Mouse (Mus musculus): ENCODE measurements around the gene Pcnx2. TPM values are rescaled to one million over a fixed set of nuclear protein-coding genes. Genes with fewer than 3 reads are reported as not detected.
A peak's percentile ranks its signal among the peaks of the same experiment; 100 is the strongest.

Pcnx2 gene
- polyA plus RNA-seq, 1 experiment from 2014 or later: 0.38 TPM

DNA sequence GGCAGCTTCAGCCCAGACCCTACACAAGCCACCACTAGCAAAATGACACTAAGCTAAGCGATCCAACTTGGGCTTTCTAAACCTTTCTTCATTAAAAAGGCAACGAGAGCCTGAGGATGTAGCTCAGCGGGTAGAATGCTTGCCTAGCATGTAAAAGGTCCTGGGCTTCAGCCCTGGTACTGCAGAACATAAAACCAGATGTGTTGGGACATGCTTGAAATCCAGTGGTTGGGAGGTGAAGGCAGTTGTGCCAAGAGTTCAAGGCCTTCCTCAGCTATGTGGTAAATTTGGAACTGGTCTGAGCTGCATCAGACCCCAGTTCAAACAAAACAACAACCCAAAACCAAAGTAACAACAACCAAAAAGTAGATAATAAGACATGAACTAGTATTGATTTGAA, 121.8 kb downstream of the Pcnx2 start:
- no peaks in the 10 kb centered on the region for H3K36me3 ChIP-seq
- no peaks in the 10 kb centered on the region for H3K9me3 ChIP-seq (replicated peaks)
- ATAC-seq: no peak
- H3K27ac ChIP-seq: no peak overlapping the region
- no peak overlapping the region for H3K4me2 ChIP-seq
- H3K9ac ChIP-seq: no peak overlapping the region
- H3K4me3 ChIP-seq: no peak overlapping the region
- H3K4me1 ChIP-seq: peaks cover 37% of the 10 kb centered on the region
- H3K27me3 ChIP-seq (replicated peaks): 0 out of 2 replicates have a peak, but pooled peaks cover 2% of the 10 kb centered on the region
- 72% methylated on average over 3 of the region's 3 CpGs for WGBS (ENCODE audit: insufficient replicate concordance)

DNA sequence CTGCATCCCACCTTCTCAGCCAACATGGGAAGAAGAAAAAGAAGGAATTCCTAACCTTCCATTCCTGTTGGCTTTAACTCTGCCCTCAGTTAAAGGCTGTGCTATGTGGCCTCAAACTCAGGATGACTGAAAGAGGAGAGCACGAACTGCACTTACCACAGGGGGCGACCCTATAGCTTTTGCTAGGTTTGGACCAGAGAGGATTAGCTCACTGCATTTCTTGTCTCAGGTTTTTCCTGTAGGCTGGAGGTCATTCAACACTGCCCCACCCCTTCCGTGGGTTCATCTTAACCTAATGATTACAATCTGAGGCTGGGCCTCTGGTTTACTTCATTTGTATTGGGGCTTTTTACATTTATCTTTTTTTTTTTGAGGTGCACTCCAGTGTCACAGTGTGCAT, 123.1 kb downstream of the Pcnx2 start:
- Histone ChIP-seq H3K4me1 (peaks cover 27% of the 10 kb centered on the region), H3K36me3 (no peaks in the 10 kb centered on the region), H3K9ac (no peak overlapping the region), H3K27ac (no peak overlapping the region), H3K4me3 (no peak overlapping the region), H3K9me3 (replicated peaks) (no peaks in the 10 kb centered on the region), H3K27me3 (replicated peaks) (0 out of 2 replicates have a peak, but pooled peaks cover 2% of the 10 kb centered on the region), H3K4me2 (no peak overlapping the region)
- no peak for ATAC-seq
- WGBS (ENCODE audit: insufficient replicate concordance): 51% methylated on average over 3 of the region's 3 CpGs

DNA sequence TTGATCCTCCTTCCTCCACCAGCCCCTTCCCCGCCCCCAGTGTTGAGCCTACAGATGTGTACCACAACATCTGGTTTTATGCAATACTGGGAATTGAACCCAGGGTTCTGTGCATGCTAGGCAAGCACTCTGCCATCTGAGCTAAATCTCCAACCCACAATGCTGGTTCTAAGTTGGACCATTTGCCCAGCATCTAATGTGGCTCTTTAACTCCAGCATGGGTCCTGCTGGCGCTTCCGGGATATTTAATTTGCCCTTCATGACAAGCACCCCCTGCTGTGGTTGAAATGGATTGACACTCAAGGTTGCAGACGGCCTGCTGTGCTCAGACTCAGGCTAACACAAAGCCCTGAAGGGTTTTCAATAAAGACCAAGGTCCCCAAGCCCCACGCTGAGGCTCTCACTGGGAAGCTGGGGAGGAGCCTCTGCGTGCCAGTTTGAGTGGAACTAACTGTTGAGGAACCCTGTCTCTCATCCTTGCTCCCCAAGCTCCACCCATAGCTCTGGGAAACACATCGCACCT, 124.8 kb downstream of the Pcnx2 start:
- no peak overlapping the region for H3K4me2 ChIP-seq
- no peaks in the 10 kb centered on the region for H3K9me3 ChIP-seq (replicated peaks)
- no peak overlapping the region for H3K9ac ChIP-seq
- ATAC-seq: no peak
- H3K27me3 ChIP-seq (replicated peaks): 0 out of 2 replicates have a peak, but pooled peaks cover 2% of the 10 kb centered on the region
- 54% methylated on average over 7 of the region's 7 CpGs for WGBS (ENCODE audit: insufficient replicate concordance)
- H3K4me1 ChIP-seq: peaks cover 24% of the 10 kb centered on the region
- H3K36me3 ChIP-seq: no peaks in the 10 kb centered on the region
- no peak overlapping the region for H3K4me3 ChIP-seq
- H3K27ac ChIP-seq: no peak overlapping the region

DNA sequence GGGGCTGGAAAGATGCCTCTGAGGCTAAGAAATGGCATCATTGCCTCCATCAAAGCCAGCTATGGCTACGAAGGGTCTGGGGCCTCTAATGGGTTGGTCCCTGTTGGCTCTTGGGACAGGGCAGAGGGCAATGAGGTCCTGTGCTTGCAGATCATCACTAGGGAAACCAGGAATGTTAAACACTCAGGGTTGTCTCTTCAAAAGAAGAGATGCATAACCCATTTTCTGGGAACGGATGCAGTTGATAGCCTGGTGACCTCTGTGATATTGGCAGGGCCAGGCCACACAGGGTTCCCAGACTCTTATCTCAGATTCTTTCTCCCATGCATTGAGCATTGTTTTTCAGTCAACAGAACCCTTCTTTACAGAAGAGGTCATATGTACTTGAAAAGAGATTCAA, 125.8 kb downstream of the Pcnx2 start:
- Histone ChIP-seq H3K4me1 (peaks cover 14% of the 10 kb centered on the region), H3K9ac (no peak overlapping the region), H3K4me2 (no peak overlapping the region), H3K27me3 (replicated peaks) (0 out of 2 replicates have a peak, but pooled peaks cover 2% of the 10 kb centered on the region), H3K4me3 (no peak overlapping the region), H3K9me3 (replicated peaks) (no peaks in the 10 kb centered on the region), H3K27ac (no peak overlapping the region), H3K36me3 (no peaks in the 10 kb centered on the region)
- ATAC-seq: peak; percentile 55
- WGBS (ENCODE audit: insufficient replicate concordance): 51% methylated on average over 2 of the region's 2 CpGs

DNA sequence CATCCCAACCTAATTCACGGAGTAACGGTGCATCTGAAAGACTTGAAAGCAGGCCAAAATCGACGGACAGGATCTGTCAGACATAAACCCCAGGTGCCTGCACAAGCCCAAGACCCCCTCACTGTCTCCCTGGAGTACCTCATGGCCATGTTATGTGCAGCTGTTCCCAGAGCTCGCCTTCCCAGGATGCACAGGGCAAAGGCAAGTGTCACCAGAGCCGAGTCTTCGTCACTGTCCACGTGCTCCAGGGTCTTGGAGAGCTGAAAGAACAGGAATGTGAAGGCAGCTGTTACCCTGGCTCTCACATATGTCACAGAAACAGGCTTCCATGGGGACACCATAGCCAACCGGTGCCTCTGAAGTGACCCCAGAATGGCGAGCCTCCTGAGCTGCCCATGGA, 130.0 kb downstream of the Pcnx2 start:
- H3K36me3 ChIP-seq: no peaks in the 10 kb centered on the region
- WGBS (ENCODE audit: insufficient replicate concordance): 81% methylated on average over 10 of the region's 10 CpGs
- no peak overlapping the region for H3K4me3 ChIP-seq
- no peaks in the 10 kb centered on the region for H3K27me3 ChIP-seq (replicated peaks)
- no peak overlapping the region for H3K27ac ChIP-seq
- peaks cover 14% of the 10 kb centered on the region for H3K4me1 ChIP-seq
- H3K4me2 ChIP-seq: no peak overlapping the region
- H3K9ac ChIP-seq: no peak overlapping the region
- ATAC-seq: no peak
- H3K9me3 ChIP-seq (replicated peaks): no peaks in the 10 kb centered on the region

DNA sequence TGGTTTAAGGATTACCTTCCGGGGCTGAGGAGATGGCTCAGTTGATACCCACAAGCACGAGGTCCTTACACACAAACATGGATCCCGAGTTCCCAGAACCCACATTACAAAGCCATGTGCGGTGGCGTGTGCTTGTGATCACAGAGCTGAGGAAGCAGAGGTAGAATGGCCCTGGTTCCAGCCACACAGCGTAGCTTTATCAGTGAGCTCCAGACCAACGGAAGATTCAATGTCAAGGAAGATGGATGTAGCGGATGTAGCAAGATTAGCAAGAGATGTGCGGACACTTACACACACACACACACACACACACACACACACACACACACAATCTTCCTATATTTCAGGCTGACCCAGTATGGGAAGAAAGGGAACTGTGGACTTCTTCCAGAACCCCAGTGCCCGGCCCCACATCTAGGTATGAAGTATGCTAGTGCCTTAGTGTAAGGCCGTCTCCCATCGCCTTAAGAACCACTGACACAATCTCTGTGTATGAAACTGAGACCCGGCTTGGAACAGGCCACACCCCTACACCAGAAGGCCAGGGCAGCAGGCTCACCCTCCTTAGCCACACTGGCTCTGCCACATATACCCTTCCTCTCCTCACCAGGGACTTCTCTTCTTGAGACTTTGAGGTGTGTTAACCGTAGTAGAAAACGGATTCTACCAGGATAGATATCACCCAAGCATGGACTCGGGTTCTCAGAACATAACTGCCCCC, 134.9 kb downstream of the Pcnx2 start:
- H3K9ac ChIP-seq: no peak overlapping the region
- H3K27me3 ChIP-seq (replicated peaks): no peaks in the 10 kb centered on the region
- H3K4me3 ChIP-seq: no peak overlapping the region
- peak; percentile 73 for ATAC-seq
- H3K4me2 ChIP-seq: peak overlapping the region; percentile 1; the same call in 1 of the 2 replicates
- 52% methylated on average over 16 of the region's 16 CpGs for WGBS (ENCODE audit: insufficient replicate concordance)
- H3K36me3 ChIP-seq: no peaks in the 10 kb centered on the region
- H3K9me3 ChIP-seq (replicated peaks): no peaks in the 10 kb centered on the region
- H3K27ac ChIP-seq: 0 out of 2 replicates have a peak overlapping the region, but pooled peaks have one; percentile 25
- H3K4me1 ChIP-seq: peaks cover 18% of the 10 kb centered on the region

DNA sequence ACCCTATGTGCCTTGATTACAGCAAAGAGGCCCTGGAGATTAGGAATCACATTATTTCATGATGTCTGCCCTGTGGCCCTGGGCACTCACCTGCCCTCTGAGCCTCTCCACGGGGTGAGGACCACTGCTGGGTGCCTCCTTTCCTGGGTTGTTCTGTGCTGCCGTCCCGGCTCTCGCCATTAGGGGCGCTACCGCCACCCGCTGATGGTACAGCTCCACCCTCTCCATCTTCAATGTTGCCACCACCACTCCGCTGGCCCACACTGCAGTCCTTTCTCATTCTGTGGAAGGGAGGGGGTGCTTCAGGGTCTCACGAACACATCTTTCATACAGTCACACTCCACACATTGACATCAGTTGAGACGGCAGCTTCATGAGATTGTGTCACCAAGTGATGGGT, 139.1 kb downstream of the Pcnx2 start:
- Histone ChIP-seq H3K36me3 (no peaks in the 10 kb centered on the region), H3K4me1 (peaks cover 25% of the 10 kb centered on the region), H3K27me3 (replicated peaks) (no peaks in the 10 kb centered on the region), H3K9ac (no peak overlapping the region), H3K4me3 (no peak overlapping the region), H3K27ac (no peak overlapping the region), H3K4me2 (no peak overlapping the region), H3K9me3 (replicated peaks) (no peaks in the 10 kb centered on the region)
- WGBS (ENCODE audit: insufficient replicate concordance): 33% methylated on average over 10 of the region's 10 CpGs
- ATAC-seq: peak; percentile 41; the same call in 1 of the 2 replicates

DNA sequence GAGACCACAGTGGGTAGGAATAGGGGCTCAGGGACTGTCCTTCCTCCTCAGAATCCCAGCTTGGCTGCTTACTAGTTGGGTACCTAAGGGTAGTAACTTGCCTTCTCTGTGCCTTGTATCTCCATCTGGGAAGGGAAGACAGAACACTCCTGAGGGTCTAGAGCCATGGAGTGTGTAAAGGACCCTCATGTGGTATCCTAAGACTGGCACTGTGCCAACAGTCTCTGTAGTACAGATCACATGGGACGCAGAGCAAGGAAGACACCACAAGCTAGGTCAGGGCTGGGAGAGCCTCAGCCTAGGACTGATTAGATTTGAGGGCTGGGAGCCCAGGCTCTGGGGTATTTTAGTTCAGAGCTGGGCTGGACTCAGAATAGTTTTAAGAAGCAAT, 141.0 kb downstream of the Pcnx2 start:
- Histone ChIP-seq H3K27ac (no peak overlapping the region), H3K36me3 (no peaks in the 10 kb centered on the region), H3K4me1 (peaks cover 9% of the 10 kb centered on the region; the same call in 1 of the 2 replicates), H3K4me3 (no peak overlapping the region), H3K9me3 (replicated peaks) (no peaks in the 10 kb centered on the region), H3K27me3 (replicated peaks) (no peaks in the 10 kb centered on the region; the same call in 1 of the 2 replicates), H3K4me2 (no peak overlapping the region), H3K9ac (no peak overlapping the region)
- no peak for ATAC-seq
- 45% methylated on average over 1 of the region's 1 CpGs for WGBS (ENCODE audit: insufficient replicate concordance)

DNA sequence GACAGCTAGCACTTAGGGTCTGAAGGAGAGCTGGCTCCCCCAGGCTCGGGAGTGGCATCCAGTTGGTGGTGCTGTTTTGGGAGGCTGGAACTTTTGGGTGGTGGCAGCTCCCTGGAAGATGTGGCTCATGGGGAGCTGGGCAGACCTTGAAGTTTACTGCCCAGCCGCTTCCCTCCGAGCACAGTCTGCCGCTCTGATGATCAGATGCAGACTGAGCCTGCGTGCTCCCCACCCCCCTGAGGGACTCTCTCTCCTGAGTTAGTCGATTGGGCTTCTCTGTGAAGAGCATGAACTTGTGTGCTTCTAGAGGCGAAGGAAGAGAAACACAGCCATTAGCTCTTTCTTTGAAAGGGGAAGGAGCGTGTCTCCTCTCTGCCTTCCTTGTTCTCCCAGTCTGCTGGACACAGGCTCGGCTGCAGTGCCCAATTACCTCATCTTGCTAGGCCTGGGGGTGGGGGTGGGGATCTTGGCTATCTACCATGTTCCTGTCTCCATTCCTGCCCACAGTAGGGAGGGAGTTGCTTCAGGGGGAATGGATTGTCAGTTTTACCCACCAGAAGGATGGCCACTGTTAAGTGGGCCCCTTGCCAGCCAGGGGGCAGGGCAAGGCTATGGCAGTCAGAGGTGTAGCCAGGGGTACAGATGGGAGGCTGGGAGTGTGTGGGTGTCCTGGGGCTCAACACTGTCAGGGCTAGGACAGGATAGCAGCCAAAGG, 141.6 kb downstream of the Pcnx2 start:
- Histone ChIP-seq H3K36me3 (no peaks in the 10 kb centered on the region), H3K27ac (no peak overlapping the region), H3K9me3 (replicated peaks) (no peaks in the 10 kb centered on the region), H3K4me2 (no peak overlapping the region), H3K4me1 (peaks cover 9% of the 10 kb centered on the region; the same call in 1 of the 2 replicates), H3K4me3 (no peak overlapping the region), H3K9ac (no peak overlapping the region), H3K27me3 (replicated peaks) (no peaks in the 10 kb centered on the region; the same call in 1 of the 2 replicates)
- WGBS (ENCODE audit: insufficient replicate concordance): 45% methylated on average over 9 of the region's 9 CpGs
- no peak for ATAC-seq

DNA sequence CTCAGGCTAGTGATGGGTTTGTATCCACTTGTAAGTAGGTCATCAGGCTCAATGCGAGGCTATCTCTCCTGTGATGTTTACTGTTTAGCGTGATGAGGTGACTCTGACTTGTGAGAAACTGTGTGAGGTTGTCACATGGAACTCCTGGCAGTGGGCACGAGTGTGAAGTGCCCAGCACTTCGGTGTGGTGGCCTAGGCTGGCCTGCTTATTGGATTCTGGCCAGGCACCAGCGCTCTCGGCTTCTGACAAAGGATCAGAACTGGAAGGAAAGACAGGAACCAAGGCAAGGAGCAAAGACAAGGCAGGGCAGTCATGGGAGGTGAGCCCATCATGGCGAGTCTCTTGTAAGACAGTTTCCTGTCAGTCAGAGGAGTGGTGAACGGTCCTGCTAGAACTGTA, 142.2 kb downstream of the Pcnx2 start:
- no peak for ATAC-seq
- H3K4me2 ChIP-seq: no peak overlapping the region
- H3K4me3 ChIP-seq: no peak overlapping the region
- H3K36me3 ChIP-seq: no peaks in the 10 kb centered on the region
- 62% methylated on average over 8 of the region's 8 CpGs for WGBS (ENCODE audit: insufficient replicate concordance)
- H3K4me1 ChIP-seq: peaks cover 9% of the 10 kb centered on the region; the same call in 1 of the 2 replicates
- no peaks in the 10 kb centered on the region for H3K9me3 ChIP-seq (replicated peaks)
- no peak overlapping the region for H3K27ac ChIP-seq
- no peak overlapping the region for H3K9ac ChIP-seq
- no peaks in the 10 kb centered on the region; the same call in 1 of the 2 replicates for H3K27me3 ChIP-seq (replicated peaks)

DNA sequence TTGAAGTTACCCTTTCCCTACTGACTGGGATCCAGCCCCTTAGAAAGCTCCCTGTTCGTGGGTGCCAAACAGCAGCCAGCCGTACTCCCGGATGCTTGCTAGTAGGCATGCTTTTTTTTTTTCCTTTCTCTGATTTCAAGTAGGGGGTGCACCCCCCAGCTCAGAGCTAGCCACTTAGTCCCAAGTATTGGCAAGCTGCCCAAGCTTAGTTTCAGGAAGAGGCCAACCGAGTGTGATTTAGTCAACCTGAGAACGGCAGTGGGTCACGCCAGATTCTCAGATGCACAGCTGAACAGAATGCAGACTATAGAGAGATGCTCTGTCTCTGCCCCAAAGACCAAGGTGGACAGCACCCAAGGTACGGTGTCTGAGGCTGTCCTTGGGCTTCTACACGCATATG, 147.3 kb downstream of the Pcnx2 start:
- no peak for ATAC-seq
- no peak overlapping the region for H3K4me2 ChIP-seq
- 72% methylated on average over 8 of the region's 8 CpGs for WGBS (ENCODE audit: insufficient replicate concordance)

DNA sequence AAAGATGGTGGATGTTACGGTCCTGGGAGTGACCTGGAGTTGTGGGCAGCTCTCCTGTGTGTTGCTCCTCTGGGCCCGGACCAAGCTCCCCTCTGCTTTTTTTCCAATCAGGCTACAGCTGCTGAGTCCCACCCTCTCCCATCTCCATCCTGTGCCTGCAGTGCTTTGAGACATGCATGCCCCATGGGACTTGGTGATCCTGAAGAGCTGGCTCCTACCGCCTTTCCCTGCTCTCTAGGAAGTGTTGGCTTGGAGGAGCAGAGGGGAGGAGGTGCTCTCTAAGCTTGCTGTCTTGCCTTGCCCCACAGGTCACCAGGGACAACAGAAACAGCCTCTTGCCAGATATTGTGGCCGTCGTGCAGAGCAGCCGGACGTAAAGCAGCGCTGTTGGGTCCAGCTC, 150.7 kb downstream of the Pcnx2 start:
- ATAC-seq: no peak
- Histone ChIP-seq H3K4me2 (no peak overlapping the region), H3K9ac (no peak overlapping the region), H3K36me3 (peaks cover 12% of the 10 kb centered on the region; the same call in 1 of the 2 replicates), H3K27ac (no peak overlapping the region), H3K27me3 (replicated peaks) (no peaks in the 10 kb centered on the region), H3K4me1 (no peaks in the 10 kb centered on the region), H3K4me3 (no peak overlapping the region), H3K9me3 (replicated peaks) (no peaks in the 10 kb centered on the region)
- WGBS (ENCODE audit: insufficient replicate concordance): 76% methylated on average over 8 of the region's 8 CpGs

More for the DNA sequence above, 147.3 kb downstream of the Pcnx2 start:
- H3K27ac ChIP-seq: no peak overlapping the region
- H3K9me3 ChIP-seq (replicated peaks): no peaks in the 10 kb centered on the region
- H3K4me1 ChIP-seq: no peaks in the 10 kb centered on the region
- peaks cover 12% of the 10 kb centered on the region; the same call in 1 of the 2 replicates for H3K36me3 ChIP-seq
- no peaks in the 10 kb centered on the region; the same call in 1 of the 2 replicates for H3K27me3 ChIP-seq (replicated peaks)
- no peak overlapping the region for H3K9ac ChIP-seq
- no peak overlapping the region for H3K4me3 ChIP-seq

Measured in liver, embryonic 12.5 days (tissue).